30 mouse cellular contexts compared by ENCODE assay signal in the genomic region with DNA sequence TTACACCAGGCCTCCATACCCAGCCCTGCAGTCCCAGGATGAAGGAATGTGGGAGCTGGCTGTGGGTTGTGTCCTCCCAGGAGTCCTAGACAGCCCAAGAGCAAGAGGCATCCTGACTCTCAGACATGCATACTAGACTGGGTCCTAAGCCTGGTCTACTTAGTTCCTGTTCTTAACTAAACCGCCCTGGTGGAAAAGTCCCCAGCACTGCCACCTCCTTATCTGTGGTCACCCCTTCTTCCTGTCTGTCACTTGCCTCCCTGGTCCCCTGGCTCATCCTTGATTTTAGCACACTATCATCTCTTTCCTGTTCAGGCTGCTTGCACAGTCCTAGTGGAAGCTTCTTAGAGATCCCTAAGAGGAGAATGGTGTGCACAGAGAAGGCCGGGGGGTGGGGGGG. TPM values are rescaled to one million over a fixed set of nuclear protein-coding genes. Genes with fewer than 3 reads are reported as not detected.
DNase-seq lines count a peak whose midpoint lies in the region; ATAC-seq and TF ChIP-seq lines count a peak whose summit lies in the region.
"Had no signal": no experiment of that assay in that cellular context is flagged by ENCODE, and none has a peak within 500 bp of the region (broad histone marks: within the 10 kb centered on the region; RNA-seq: fewer than 3 reads in every experiment).

No protein-coding gene starts in this region.

- no peak overlapping the region for H3K27ac ChIP-seq in liver, embryonic 11.5 days (ENCODE audit: low read depth, low read length)
- no peak overlapping the region for H3K27ac ChIP-seq in liver, postnatal 0 days (ENCODE audit: low read depth)
- no peak overlapping the region for H3K27ac ChIP-seq in hindbrain, embryonic 12.5 days
- H3K27ac ChIP-seq: gastrocnemius, adult 2 months; limb, embryonic 15.5 days; midbrain, embryonic 12.5 days had no signal

- H3K4me3 ChIP-seq in liver, embryonic 11.5 days (ENCODE audit: low read depth, low read length) = no peak overlapping the region
- no peak overlapping the region for H3K4me3 ChIP-seq in liver, postnatal 0 days (ENCODE audit: low read depth, low read length)
- H3K4me3 ChIP-seq in hindbrain, embryonic 12.5 days = no peak overlapping the region
- H3K4me3 ChIP-seq: gastrocnemius, adult 2 months; heart, embryonic 12.5 days; limb, embryonic 15.5 days; midbrain, embryonic 12.5 days had no signal

- peak; percentile 56 for ATAC-seq in liver, embryonic 11.5 days (replicated peaks; ENCODE audit: low FRiP score)
- ATAC-seq in liver, postnatal 0 days = no peak
- ATAC-seq in activated CD4-positive, CD25-positive, alpha-beta regulatory T cell, adult 4 months = peak; percentile 79
- ATAC-seq in inflammation-experienced regulatory T-cells, adult 6 months = peak; percentile 79
- ATAC-seq in megakaryocyte-erythroid progenitor cell, adult 5-6 weeks (replicated peaks; ENCODE audit: low FRiP score, low TSS enrichment, poor library complexity, severe bottlenecking) = peak; percentile 59; the same call in 1 of the 2 replicates
- ATAC-seq in hindbrain, embryonic 12.5 days (ENCODE audit: low FRiP score) = no peak

- WGBS in liver, embryonic 11.5 days = 19% methylated on average over 2 of the region's 2 CpGs
- 19% methylated on average over 2 of the region's 2 CpGs for WGBS in liver, postnatal 0 days (ENCODE audit: insufficient replicate concordance)
- 42% methylated on average over 2 of the region's 2 CpGs for whole genome bisulfite sequencing in hindbrain, embryonic 12.5 days

- no peak overlapping the region for H3K4me2 ChIP-seq in liver, embryonic 11.5 days
- no peak overlapping the region for H3K4me2 ChIP-seq in liver, postnatal 0 days (ENCODE audit: low read depth, low read length)
- no peak overlapping the region for H3K4me2 ChIP-seq in hindbrain, embryonic 12.5 days (replicated peaks)
- H3K4me2 ChIP-seq: limb, embryonic 15.5 days; lung, embryonic 14.5 days; midbrain, embryonic 12.5 days had no signal

- peaks cover 8% of the 10 kb centered on the region for H3K27me3 ChIP-seq in liver, embryonic 11.5 days (replicated peaks; ENCODE audit: control insufficient read depth, insufficient read depth, low read length)
- peaks cover 8% of the 10 kb centered on the region; the same call in 1 of the 2 replicates for H3K27me3 ChIP-seq in liver, postnatal 0 days (ENCODE audit: insufficient read depth, low read length)
- peaks cover 27% of the 10 kb centered on the region for H3K27me3 ChIP-seq in hindbrain, embryonic 12.5 days

- no peak for DNase-seq in liver, embryonic 11.5 days (ENCODE audit: low spot score)
- no peak for DNase-seq in liver, postnatal 0 days
- DNase-seq in Muller cell, postnatal 12 days (ENCODE audit: inconsistent ontology term) = no peak
- no peak for DNase-seq in layer of hippocampus, postnatal 25 days (ENCODE audit: extremely low spot score in 1 of 2, low spot score in 1 of 2)
- DNase-seq: adrenal gland, postnatal 36 days; cerebellum, adult 11 months; gastrocnemius, adult 2 months; heart, postnatal 10 days; kidney, adult 18-20 months; kidney, postnatal 10 days; left cerebral cortex, postnatal 4 days; lung, embryonic 14.5 days; lung, postnatal 4 days; right cerebral cortex, postnatal 14 days had no signal

- peaks cover 12% of the 10 kb centered on the region; the same call in 1 of the 2 replicates for H3K36me3 ChIP-seq in liver, embryonic 11.5 days (ENCODE audit: control insufficient read depth, insufficient read depth, low read length)
- peaks cover 11% of the 10 kb centered on the region for H3K36me3 ChIP-seq in liver, postnatal 0 days (replicated peaks; ENCODE audit: insufficient read depth, low read length)
- peaks cover 24% of the 10 kb centered on the region for H3K36me3 ChIP-seq in hindbrain, embryonic 12.5 days

- peaks cover 18% of the 10 kb centered on the region for H3K4me1 ChIP-seq in liver, embryonic 11.5 days (replicated peaks; ENCODE audit: control insufficient read depth, insufficient read depth, low read length)
- 0 out of 2 replicates have a peak, but pooled peaks cover 3% of the 10 kb centered on the region for H3K4me1 ChIP-seq in liver, postnatal 0 days (ENCODE audit: insufficient read depth)
- H3K4me1 ChIP-seq in hindbrain, embryonic 12.5 days = peaks cover 16% of the 10 kb centered on the region

- no peak for TF ChIP-seq CTCF in liver, postnatal 0 days (IDR thresholded peaks at IDR 0.05; ENCODE audit: low read depth)

- H3K9ac ChIP-seq in liver, embryonic 11.5 days (ENCODE audit: low read depth, low read length) = no peak overlapping the region
- no peak overlapping the region for H3K9ac ChIP-seq in liver, postnatal 0 days (replicated peaks)
- H3K9ac ChIP-seq in hindbrain, embryonic 12.5 days = no peak overlapping the region
- H3K9ac ChIP-seq: limb, embryonic 15.5 days; lung, embryonic 14.5 days; midbrain, embryonic 12.5 days had no signal

- H3K9me3 ChIP-seq in liver, embryonic 11.5 days (ENCODE audit: control insufficient read depth, low read length) = no peaks in the 10 kb centered on the region
- no peaks in the 10 kb centered on the region for H3K9me3 ChIP-seq in liver, postnatal 0 days (ENCODE audit: low read length)
- H3K9me3 ChIP-seq in hindbrain, embryonic 12.5 days (replicated peaks) = no peaks in the 10 kb centered on the region; the same call in 1 of the 2 replicates
- H3K9me3 ChIP-seq: limb, embryonic 15.5 days; midbrain, embryonic 12.5 days had no signal

- no peak for TF ChIP-seq EP300 in liver, postnatal 0 days (IDR thresholded peaks at IDR 0.05; ENCODE audit: low read depth)

RNA-seq across cellular contexts. Expression of a gene that starts 21.5 kb away (rescaled TPM):
- polyA plus RNA-seq in liver, embryonic 11.5 days (2014; fragmentation: Nextera tagmentation; extraction: Ambion mirVana) = 0.04 TPM in 1 of 2 replicates, not detected in the other
- polyA plus RNA-seq in liver, postnatal 0 days (2015; fragmentation: Nextera tagmentation; extraction: Ambion mirVana) = not detected in 2 replicates
- polyA plus RNA-seq in activated CD4-positive, CD25-positive, alpha-beta regulatory T cell, adult 4 months (2017; shearing (Covaris generic)) = under 1 TPM in 1 of 2 experiments, not detected in 1; 0.09 TPM
- polyA plus RNA-seq in inflammation-experienced regulatory T-cells, adult 6 months (2017; shearing (Covaris generic)) = under 1 TPM in 1 of 3 experiments, not detected in 2; 0.16 TPM
- not detected in 2 replicates for total RNA-seq in megakaryocyte-erythroid progenitor cell, adult 5-6 weeks (2014; fragmentation: Nextera tagmentation)
- not detected in 2 replicates for total RNA-seq in megakaryocyte-erythroid progenitor cell, adult 5-6 weeks (2017)
- 5.6 and 6.7 TPM in 2 replicates for polyA plus RNA-seq in hindbrain, embryonic 12.5 days (2016; fragmentation: Nextera tagmentation; extraction: Ambion mirVana)
- under 1 TPM; 0.10 to 0.16 TPM for total RNA-seq in layer of hippocampus, postnatal 25 days (2021)
- total RNA-seq: adrenal gland, adult 18-20 months; adrenal gland, postnatal 36 days; gastrocnemius, adult 2 months; layer of hippocampus, postnatal 10 days; neutrophil, adult 5-6 weeks had no signal
- polyA plus RNA-seq: gonadal fat pad, adult 2 months; heart, embryonic 12.5 days; thymus, postnatal 0 days had no signal

RNA-seq across cellular contexts. Expression of a gene that starts 35.3 kb away (rescaled TPM):
- 0.23 and 0.30 TPM in 2 replicates for polyA plus RNA-seq in liver, embryonic 11.5 days (2014; fragmentation: Nextera tagmentation; extraction: Ambion mirVana)
- 0.06 and 0.14 TPM in 2 replicates for polyA plus RNA-seq in liver, postnatal 0 days (2015; fragmentation: Nextera tagmentation; extraction: Ambion mirVana)
- polyA plus RNA-seq in activated CD4-positive, CD25-positive, alpha-beta regulatory T cell, adult 4 months (2017; shearing (Covaris generic)) = not detected
- not detected for polyA plus RNA-seq in inflammation-experienced regulatory T-cells, adult 6 months (2017; shearing (Covaris generic))
- total RNA-seq in megakaryocyte-erythroid progenitor cell, adult 5-6 weeks (2014; fragmentation: Nextera tagmentation) = not detected in 2 replicates
- total RNA-seq in megakaryocyte-erythroid progenitor cell, adult 5-6 weeks (2017) = not detected in 2 replicates
- 0.32 and 0.42 TPM in 2 replicates for polyA plus RNA-seq in hindbrain, embryonic 12.5 days (2016; fragmentation: Nextera tagmentation; extraction: Ambion mirVana)
- under 1 TPM; 0.27 to 0.52 TPM for total RNA-seq in layer of hippocampus, postnatal 25 days (2021)
- total RNA-seq: neutrophil, adult 5-6 weeks had no signal
- polyA plus RNA-seq: forebrain, embryonic 11.5 days had no signal

RNA-seq across cellular contexts. Expression of a gene that starts 51.1 kb away (rescaled TPM):
- polyA plus RNA-seq in liver, embryonic 11.5 days (2014; fragmentation: Nextera tagmentation; extraction: Ambion mirVana) = 0.18 TPM in 1 of 2 replicates, not detected in the other
- polyA plus RNA-seq in liver, postnatal 0 days (2015; fragmentation: Nextera tagmentation; extraction: Ambion mirVana) = not detected in 2 replicates
- under 1 TPM in 1 of 2 experiments, not detected in 1; 0.46 TPM for polyA plus RNA-seq in activated CD4-positive, CD25-positive, alpha-beta regulatory T cell, adult 4 months (2017; shearing (Covaris generic))
- not detected for polyA plus RNA-seq in inflammation-experienced regulatory T-cells, adult 6 months (2017; shearing (Covaris generic))
- not detected in 2 replicates for total RNA-seq in megakaryocyte-erythroid progenitor cell, adult 5-6 weeks (2014; fragmentation: Nextera tagmentation)
- not detected in 2 replicates for total RNA-seq in megakaryocyte-erythroid progenitor cell, adult 5-6 weeks (2017)
- not detected in 2 replicates for polyA plus RNA-seq in hindbrain, embryonic 12.5 days (2016; fragmentation: Nextera tagmentation; extraction: Ambion mirVana)
- not detected for total RNA-seq in layer of hippocampus, postnatal 25 days (2021)
- total RNA-seq: adrenal gland, adult 18-20 months; adrenal gland, postnatal 36 days; gastrocnemius, adult 2 months; heart, postnatal 10 days; layer of hippocampus, postnatal 10 days; left cerebral cortex, postnatal 4 days; neutrophil, adult 5-6 weeks had no signal
- polyA plus RNA-seq: embryonic facial prominence, embryonic 11.5 days; heart, embryonic 12.5 days; hindbrain, embryonic 11.5 days; lung, embryonic 14.5 days; thymus, postnatal 0 days; urinary bladder, adult 2 months had no signal

RNA-seq across cellular contexts. Expression of a gene that starts 53.5 kb away (rescaled TPM):
- 29.4 and 30.6 TPM in 2 replicates for polyA plus RNA-seq in liver, embryonic 11.5 days (2014; fragmentation: Nextera tagmentation; extraction: Ambion mirVana)
- polyA plus RNA-seq in liver, postnatal 0 days (2015; fragmentation: Nextera tagmentation; extraction: Ambion mirVana) = 8.3 and 9.1 TPM in 2 replicates
- 1 to 10 TPM; 3.9 to 6.0 TPM for polyA plus RNA-seq in activated CD4-positive, CD25-positive, alpha-beta regulatory T cell, adult 4 months (2017; shearing (Covaris generic))
- polyA plus RNA-seq in inflammation-experienced regulatory T-cells, adult 6 months (2017; shearing (Covaris generic)) = 1 to 10 TPM; 5.4 to 9.7 (median 7.5) TPM
- total RNA-seq in megakaryocyte-erythroid progenitor cell, adult 5-6 weeks (2014; fragmentation: Nextera tagmentation) = 36.5 and 53.3 TPM in 2 replicates
- total RNA-seq in megakaryocyte-erythroid progenitor cell, adult 5-6 weeks (2017) = 21.7 and 33.3 TPM in 2 replicates
- polyA plus RNA-seq in hindbrain, embryonic 12.5 days (2016; fragmentation: Nextera tagmentation; extraction: Ambion mirVana) = 83.7 and 86.2 TPM in 2 replicates
- 100 to 1,000 TPM; 611 to 653 TPM for total RNA-seq in layer of hippocampus, postnatal 25 days (2021)

RNA-seq across cellular contexts. Expression of a gene that starts 57.9 kb away (rescaled TPM):
- 12.3 and 12.4 TPM in 2 replicates for polyA plus RNA-seq in liver, embryonic 11.5 days (2014; fragmentation: Nextera tagmentation; extraction: Ambion mirVana)
- 5.2 and 5.5 TPM in 2 replicates for polyA plus RNA-seq in liver, postnatal 0 days (2015; fragmentation: Nextera tagmentation; extraction: Ambion mirVana)
- 10 to 100 TPM; 51.1 to 65.5 TPM for polyA plus RNA-seq in activated CD4-positive, CD25-positive, alpha-beta regulatory T cell, adult 4 months (2017; shearing (Covaris generic))
- polyA plus RNA-seq in inflammation-experienced regulatory T-cells, adult 6 months (2017; shearing (Covaris generic)) = 10 to 100 TPM; 50.9 to 68.9 (median 59.0) TPM
- total RNA-seq in megakaryocyte-erythroid progenitor cell, adult 5-6 weeks (2014; fragmentation: Nextera tagmentation) = 10.5 and 11.4 TPM in 2 replicates
- 5.6 and 6.2 TPM in 2 replicates for total RNA-seq in megakaryocyte-erythroid progenitor cell, adult 5-6 weeks (2017)
- polyA plus RNA-seq in hindbrain, embryonic 12.5 days (2016; fragmentation: Nextera tagmentation; extraction: Ambion mirVana) = 32.6 and 36.7 TPM in 2 replicates
- 10 to 100 TPM; 21.2 to 27.2 TPM for total RNA-seq in layer of hippocampus, postnatal 25 days (2021)

Comparison
In these comparisons a context has a peak if more than half of its experiments do, and no peak if none do; other contexts are left out.
1. ATAC-seq: peak in liver, embryonic 11.5 days (single experiment), activated CD4-positive, CD25-positive, alpha-beta regulatory T cell, adult 4 months (single experiment), inflammation-experienced regulatory T-cells, adult 6 months (single experiment) and megakaryocyte-erythroid progenitor cell, adult 5-6 weeks (single experiment); none in liver, postnatal 0 days (single experiment) and hindbrain, embryonic 12.5 days (single experiment).